ENCODE assay signal across 10 mouse cellular contexts in the genomic region with DNA sequence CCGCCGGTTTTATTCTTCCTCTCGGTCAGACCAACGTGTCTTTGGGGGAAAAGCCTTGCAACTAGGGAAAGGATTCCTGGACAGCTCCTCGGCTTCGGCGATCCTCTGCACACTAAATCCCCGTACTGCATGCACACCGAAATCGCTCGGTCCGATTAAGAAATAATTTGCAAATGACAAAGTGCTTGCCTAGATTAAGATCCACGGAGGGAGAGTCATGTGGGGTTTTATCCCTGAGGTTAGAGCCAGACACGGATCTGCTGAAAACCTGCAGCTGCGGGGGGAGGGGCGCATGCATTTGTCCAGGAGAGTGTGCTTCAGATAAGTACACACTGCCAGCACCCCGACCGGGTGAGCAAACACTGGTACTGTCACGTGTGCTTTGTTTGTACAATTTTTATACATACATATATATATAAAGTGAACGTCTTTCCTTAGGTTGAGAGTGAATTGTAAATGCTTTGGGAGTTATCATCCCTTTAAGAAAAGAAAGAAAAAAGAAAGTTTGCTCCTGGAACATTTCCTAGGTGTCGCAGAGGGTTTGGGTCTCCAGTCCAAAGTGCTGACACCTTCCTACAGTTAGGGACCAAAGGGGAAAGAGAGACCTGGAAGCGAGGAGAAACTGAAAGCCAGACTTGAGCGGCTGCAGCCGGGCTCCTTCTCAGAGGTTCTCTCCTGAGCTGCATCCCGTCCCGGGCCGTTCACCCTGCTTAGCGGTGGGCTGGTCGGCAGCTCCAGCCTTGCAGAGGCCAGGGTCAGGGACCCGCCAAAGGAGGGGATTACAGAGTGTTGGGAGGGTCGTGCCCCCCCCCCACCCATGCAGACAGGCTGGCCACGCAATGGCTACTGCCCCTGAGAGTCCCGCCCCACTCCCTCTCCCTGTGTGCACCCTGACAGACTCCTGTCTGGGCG. TPM values are rescaled to one million over a fixed set of nuclear protein-coding genes. Genes with fewer than 3 reads are reported as not detected.
DNase-seq lines count a peak whose midpoint lies in the region; TF ChIP-seq lines count a peak whose summit lies in the region.
"Had no signal": no experiment of that assay in that cellular context is flagged by ENCODE, and none has a peak within 500 bp of the region (broad histone marks: within the 10 kb centered on the region; RNA-seq: fewer than 3 reads in every experiment).

No protein-coding gene starts in this region.

- H3K27me3 ChIP-seq in hindbrain, embryonic 10.5 days (ENCODE audit: insufficient read depth, poor library complexity, severe bottlenecking): peaks cover 100% of the 10 kb centered on the region

- WGBS in hindbrain, embryonic 10.5 days: under 1% methylated on average over 34 of the region's 34 CpGs

- H3K9me3 ChIP-seq in hindbrain, embryonic 10.5 days: no peaks in the 10 kb centered on the region

- peak overlapping the region; percentile 5; the same call in 1 of the 2 replicates for H3K4me3 ChIP-seq in bone marrow macrophage, adult 2 months (ENCODE audit: insufficient read depth, low read length)
- peak overlapping the region; percentile 56 for H3K4me3 ChIP-seq in hindbrain, embryonic 10.5 days

- H3K36me3 ChIP-seq in hindbrain, embryonic 10.5 days: no peaks in the 10 kb centered on the region

- DNase-seq in frontal cortex, postnatal 36 days (ENCODE audit: low spot score in 2 of 2): peak; percentile 14 to 25
- no peak for DNase-seq in frontal cortex, postnatal 10 days (ENCODE audit: low spot score in 2 of 2)
- peak; percentile 69 for DNase-seq in hindbrain, embryonic 10.5 days (ENCODE audit: low spot score)
- peak; percentile 40 for DNase-seq in mesoderm, embryonic 11.5 days (ENCODE audit: low read depth, low spot score)
- DNase-seq in urinary bladder, postnatal 36 days (ENCODE audit: low spot score in 2 of 2): no peak
- no peak for DNase-seq in gastrocnemius, postnatal 25 days
- no peak for DNase-seq in cerebellum, adult 11 months

- H3K27ac ChIP-seq in bone marrow macrophage, adult 2 months (ENCODE audit: insufficient read depth, low read depth, low read length): no peak overlapping the region
- peak overlapping the region; percentile 87 for H3K27ac ChIP-seq in hindbrain, embryonic 10.5 days

- no peaks in the 10 kb centered on the region for H3K4me1 ChIP-seq in bone marrow macrophage, adult 2 months (ENCODE audit: control insufficient read depth, insufficient read depth, low read length)
- H3K4me1 ChIP-seq in hindbrain, embryonic 10.5 days (replicated peaks): peaks cover 61% of the 10 kb centered on the region

- no peak for TF ChIP-seq CTCF in bone marrow macrophage, adult 2 months (IDR thresholded peaks at IDR 0.05; ENCODE audit: low read depth, low read length)

- TF ChIP-seq POLR2A in bone marrow macrophage, adult 2 months (IDR thresholded peaks at IDR 0.05; ENCODE audit: borderline replicate concordance, low read depth, low read length): no peak

RNA-seq across cellular contexts. Expression of gene Sox1, which starts 10.9 kb away (rescaled TPM):
- polyA plus RNA-seq in bone marrow macrophage, adult 2 months (2012; ENCODE audit: insufficient read depth, insufficient read length, missing spikeins): not detected in 2 replicates
- 2.5 and 2.6 TPM in 2 replicates for polyA plus RNA-seq in hindbrain, embryonic 10.5 days (2016; fragmentation: Nextera tagmentation; extraction: Ambion mirVana)
- total RNA-seq in gastrocnemius, postnatal 25 days (2021): not detected
- total RNA-seq: common myeloid progenitor, adult 5-6 weeks had no signal
- polyA plus RNA-seq: C2C12 had no signal

Comparison
In these comparisons a context has a peak if more than half of its experiments do, and no peak if none do; other contexts are left out.
1. DNase-seq: peak in frontal cortex, postnatal 36 days (2 of 2), hindbrain, embryonic 10.5 days (single experiment) and mesoderm, embryonic 11.5 days (single experiment); none in frontal cortex, postnatal 10 days (0 of 2), urinary bladder, postnatal 36 days (0 of 2), gastrocnemius, postnatal 25 days (single experiment) and cerebellum, adult 11 months (single experiment).